Mouse (Mus musculus): ENCODE data around the gene Syt9.

DNA sequence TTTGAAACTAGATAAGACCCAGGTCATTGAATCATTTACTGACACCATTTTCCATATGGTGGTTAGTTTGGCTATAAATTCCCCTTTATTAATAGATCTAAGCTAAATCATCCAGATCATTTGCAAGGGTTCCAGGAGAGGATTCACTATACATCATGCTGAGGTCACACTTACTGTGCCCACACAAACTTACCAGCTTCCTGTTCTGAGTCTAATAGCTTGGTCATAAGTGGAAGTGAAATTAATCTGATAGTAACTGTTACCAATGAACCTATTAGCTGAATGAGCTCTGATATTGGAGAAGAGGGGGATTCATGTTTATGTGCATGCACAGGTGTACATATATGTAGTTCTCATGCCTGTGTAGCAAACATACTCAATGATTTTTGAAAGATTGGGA is 124.9 kb downstream of the Syt9 start:
- no peak for TF ChIP-seq POLR2A (IDR thresholded peaks at IDR 0.05; ENCODE audit: borderline replicate concordance, extremely low read depth, low read depth, low read length)
- TF ChIP-seq CTCF (IDR thresholded peaks at IDR 0.05; ENCODE audit: insufficient read depth, low read length): no peak

Data from lung, adult 2 months (tissue).